Mouse (Mus musculus): ENCODE measurements at regions not wholly inside any gene's neighbourhood (a gene's known extent, or its start where the extent isn't known, plus 50 kb on each side); places are given as distances from the start of the nearest gene placed in this dataset.

DNA sequence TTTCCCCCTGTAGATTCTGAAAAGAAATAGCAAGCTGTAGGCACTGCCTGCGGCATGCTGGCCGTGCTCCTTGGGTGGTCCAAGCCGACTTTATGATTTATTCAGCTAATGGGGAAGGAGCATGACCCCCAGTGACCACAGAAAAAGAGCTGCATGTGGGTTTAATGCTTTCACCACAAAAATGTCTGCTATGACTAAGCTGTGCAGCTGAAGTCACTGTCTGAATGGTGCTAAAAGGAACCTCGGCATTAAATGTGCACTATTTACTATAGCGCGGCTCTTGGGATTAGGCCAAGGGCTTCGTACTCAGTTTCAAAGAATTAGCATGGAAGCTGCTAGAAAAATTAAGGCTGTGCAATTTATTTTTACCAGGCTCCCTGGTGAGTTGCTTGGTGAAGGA lies 178.8 kb upstream of the Gypa start:
- TF ChIP-seq CTCF (IDR thresholded peaks at IDR 0.05; ENCODE audit: low read depth, low read length) (no peak), POLR2A (IDR thresholded peaks at IDR 0.05; ENCODE audit: insufficient read depth, low read length) (no peak)
